Mouse (Mus musculus) adrenal gland, postnatal 4 days (tissue): ENCODE results near the gene Prdm16. TPM values are rescaled to one million over a fixed set of nuclear protein-coding genes. Genes with fewer than 3 reads are reported as not detected.

Experiments used
- DNase-seq, 2 experiments: peaks; one replicate each; pipeline ENCODE4 v3.0.0; 2021 to 2022; ENCODE audit warnings: low spot score in 2 of 2, mixed read lengths in 2 of 2
- total RNA-seq, 2 experiments: library from RNA; stranded (reverse); gene quantifications; 2 replicates each; pipeline ENCODE4 v1.2.3; 2021

The Prdm16 gene
- total RNA-seq, 2 experiments from 2014 or later = 10.3 to 17.3 TPM

- DNase-seq = no peak
Observed at GRCm38 (mm10) chr4:154355408-154355807, 281.3 kb downstream of the Prdm16 start.

- no peak for DNase-seq
Observed at GRCm38 (mm10) chr4:154352246-154352645, 284.4 kb downstream of the Prdm16 start.

GRCm38 (mm10) chr4:154348197-154348786 is 288.4 kb downstream of the Prdm16 start:
- no peak for DNase-seq

- DNase-seq = no peak
Observed at GRCm38 (mm10) chr4:154346731-154347522, 289.7 kb downstream of the Prdm16 start.

- DNase-seq = no peak
Observed at GRCm38 (mm10) chr4:154336650-154337049, 300.0 kb downstream of the Prdm16 start.

GRCm38 (mm10) chr4:154335761-154336160 is 300.9 kb downstream of the Prdm16 start, which contains the start of gene B230104I21Rik:
Gene B230104I21Rik, plus strand, starts transcription at chr4:154336127.
- no peak for DNase-seq

GRCm38 (mm10) chr4:154334699-154335402 is 301.8 kb downstream of the Prdm16 start:
- no peak for DNase-seq

GRCm38 (mm10) chr4:154333300-154333699 is 303.4 kb downstream of the Prdm16 start:
- no peak for DNase-seq

- no peak for DNase-seq
Observed at GRCm38 (mm10) chr4:154331271-154331670, 305.4 kb downstream of the Prdm16 start.

- no peak for DNase-seq
Observed at GRCm38 (mm10) chr4:154330001-154330400, 306.7 kb downstream of the Prdm16 start.

GRCm38 (mm10) chr4:154328836-154329235 is 307.8 kb downstream of the Prdm16 start:
- DNase-seq = no peak

GRCm38 (mm10) chr4:154328431-154328830 is 308.2 kb downstream of the Prdm16 start:
- DNase-seq = no peak

GRCm38 (mm10) chr4:154325410-154325809 is 311.3 kb downstream of the Prdm16 start:
- DNase-seq = no peak

GRCm38 (mm10) chr4:154313622-154313967 is 323.1 kb downstream of the Prdm16 start:
- no peak for DNase-seq

GRCm38 (mm10) chr4:154312935-154313621 is 323.6 kb downstream of the Prdm16 start:
- DNase-seq = no peak

- no peak for DNase-seq
Observed at GRCm38 (mm10) chr4:154312143-154312812, 324.4 kb downstream of the Prdm16 start.

GRCm38 (mm10) chr4:154310576-154311262 is 326.0 kb downstream of the Prdm16 start:
- no peak for DNase-seq

GRCm38 (mm10) chr4:154309131-154309530 is 327.5 kb downstream of the Prdm16 start:
- DNase-seq = no peak

- DNase-seq = no peak
Observed at GRCm38 (mm10) chr4:154301466-154301881, 335.2 kb downstream of the Prdm16 start, which contains the start of gene Arhgef16. Gene Arhgef16, minus strand, starts transcription at chr4:154301676.
